8 mouse cellular contexts compared by ENCODE assay signal in genomic region chr2:23040001-23040646, GRCm38 (mm10). TPM values are rescaled to one million over a fixed set of nuclear protein-coding genes. Genes with fewer than 3 reads are reported as not detected.
A peak's percentile ranks its signal among the peaks of the same experiment; 100 is the strongest.
DNase-seq lines count a peak whose midpoint lies in the region; ATAC-seq and TF ChIP-seq lines count a peak whose summit lies in the region.

Gene Abi1, minus strand, starts transcription at chr2:23040241.

- no peaks in the 10 kb centered on the region for H3K27me3 ChIP-seq in kidney, embryonic 14.5 days (ENCODE audit: control insufficient read depth, insufficient read depth, low read length)
- no peaks in the 10 kb centered on the region for H3K27me3 ChIP-seq in limb, embryonic 15.5 days
- H3K27me3 ChIP-seq in stomach, embryonic 14.5 days (ENCODE audit: control insufficient read depth, insufficient read depth, low read length), result no peaks in the 10 kb centered on the region

- ATAC-seq in kidney, embryonic 14.5 days (ENCODE audit: low FRiP score, low TSS enrichment), result peak; percentile 98
- peak; percentile 97 for ATAC-seq in limb, embryonic 15.5 days (ENCODE audit: insufficient number of reproducible peaks, low FRiP score, low TSS enrichment, low read depth)
- ATAC-seq in stomach, embryonic 14.5 days (ENCODE audit: insufficient number of reproducible peaks, insufficient read depth, low FRiP score, low read depth), result peak; percentile 94

- peak; percentile 73 for TF ChIP-seq POLR2A in bone marrow macrophage, adult 2 months (IDR thresholded peaks at IDR 0.05; ENCODE audit: borderline replicate concordance, low read depth, low read length)
- peak; percentile 95 for TF ChIP-seq POLR2A in embryonic fibroblast, embryonic 13.5 days (IDR thresholded peaks at IDR 0.05; ENCODE audit: low read depth, low read length)

- peak; percentile 92 to 93 for DNase-seq in B cell, adult 2 months
- peak; percentile 95 for DNase-seq in heart, adult 9 months (ENCODE audit: low spot score in 2 of 2)
- peak; percentile 86 to 87 for DNase-seq in monocyte, adult 2 months (ENCODE audit: low read depth in 1 of 2, low spot score in 2 of 2)

- no peaks in the 10 kb centered on the region for H3K36me3 ChIP-seq in kidney, embryonic 14.5 days (ENCODE audit: control insufficient read depth, insufficient read depth, low read length)
- H3K36me3 ChIP-seq in limb, embryonic 15.5 days, result no peaks in the 10 kb centered on the region
- no peaks in the 10 kb centered on the region for H3K36me3 ChIP-seq in stomach, embryonic 14.5 days (ENCODE audit: control insufficient read depth, insufficient read depth, low read length)

- peak within 1 kb of the TSS; percentile 99 for H3K27ac ChIP-seq in bone marrow macrophage, adult 2 months (ENCODE audit: insufficient read depth, low read depth, low read length)
- H3K27ac ChIP-seq in embryonic fibroblast, embryonic 13.5 days (ENCODE audit: insufficient read depth, low read length), result peak within 1 kb of the TSS; percentile 92
- peak within 1 kb of the TSS; percentile 94 for H3K27ac ChIP-seq in kidney, embryonic 14.5 days (ENCODE audit: low read depth, low read length)
- peak within 1 kb of the TSS; percentile 97 for H3K27ac ChIP-seq in limb, embryonic 15.5 days
- H3K27ac ChIP-seq in stomach, embryonic 14.5 days (ENCODE audit: low read length), result peak within 1 kb of the TSS; percentile 98

- peak within 1 kb of the TSS; percentile 96 for H3K4me3 ChIP-seq in bone marrow macrophage, adult 2 months (ENCODE audit: insufficient read depth, low read length)
- peak within 1 kb of the TSS; percentile 79 for H3K4me3 ChIP-seq in embryonic fibroblast, embryonic 13.5 days (ENCODE audit: insufficient read depth, low read length)
- peak within 1 kb of the TSS; percentile 74 for H3K4me3 ChIP-seq in kidney, embryonic 14.5 days (ENCODE audit: low read length)
- H3K4me3 ChIP-seq in limb, embryonic 15.5 days, result peak within 1 kb of the TSS; percentile 99
- H3K4me3 ChIP-seq in stomach, embryonic 14.5 days (ENCODE audit: low read depth, low read length), result peak within 1 kb of the TSS; percentile 81

- H3K9ac ChIP-seq in kidney, embryonic 14.5 days (ENCODE audit: low read depth, low read length), result peak within 1 kb of the TSS; percentile 93
- peak within 1 kb of the TSS; percentile 88 for H3K9ac ChIP-seq in limb, embryonic 15.5 days
- peak within 1 kb of the TSS; percentile 92 for H3K9ac ChIP-seq in stomach, embryonic 14.5 days (replicated peaks; ENCODE audit: low read depth, low read length)

- WGBS in kidney, embryonic 14.5 days, result 2% methylated on average over 21 of the region's 24 CpGs
- WGBS in limb, embryonic 15.5 days, result 3% methylated on average over 23 of the region's 24 CpGs
- WGBS in stomach, embryonic 14.5 days, result 2% methylated on average over 23 of the region's 24 CpGs

- H3K9me3 ChIP-seq in kidney, embryonic 14.5 days (ENCODE audit: control insufficient read depth, low read length), result no peaks in the 10 kb centered on the region
- H3K9me3 ChIP-seq in limb, embryonic 15.5 days, result no peaks in the 10 kb centered on the region
- H3K9me3 ChIP-seq in stomach, embryonic 14.5 days (ENCODE audit: control insufficient read depth, low read depth, low read length), result no peaks in the 10 kb centered on the region

- peaks cover 28% of the 10 kb centered on the region for H3K4me1 ChIP-seq in bone marrow macrophage, adult 2 months (ENCODE audit: control insufficient read depth, insufficient read depth, low read length)
- H3K4me1 ChIP-seq in embryonic fibroblast, embryonic 13.5 days (ENCODE audit: control insufficient read depth, insufficient read depth, low read length), result peaks cover 7% of the 10 kb centered on the region
- H3K4me1 ChIP-seq in kidney, embryonic 14.5 days (ENCODE audit: control insufficient read depth, insufficient read depth, low read length), result peaks cover 7% of the 10 kb centered on the region; the same call in 1 of the 2 replicates
- H3K4me1 ChIP-seq in limb, embryonic 15.5 days, result peaks cover 5% of the 10 kb centered on the region; the same call in 1 of the 2 replicates
- 0 out of 2 replicates have a peak, but pooled peaks cover 9% of the 10 kb centered on the region for H3K4me1 ChIP-seq in stomach, embryonic 14.5 days (ENCODE audit: control insufficient read depth, insufficient read depth, low read length)

- no peak for TF ChIP-seq CTCF in bone marrow macrophage, adult 2 months (IDR thresholded peaks at IDR 0.05; ENCODE audit: low read depth, low read length)
- TF ChIP-seq CTCF in embryonic fibroblast, embryonic 13.5 days (IDR thresholded peaks at IDR 0.05; ENCODE audit: borderline replicate concordance, insufficient read depth, low read length), result no peak

- H3K4me2 ChIP-seq in kidney, embryonic 14.5 days (replicated peaks; ENCODE audit: low read depth, low read length), result peak within 1 kb of the TSS; percentile 61
- H3K4me2 ChIP-seq in limb, embryonic 15.5 days, result peak within 1 kb of the TSS; percentile 62
- peak within 1 kb of the TSS; percentile 49 for H3K4me2 ChIP-seq in stomach, embryonic 14.5 days (replicated peaks; ENCODE audit: low read depth, low read length)

RNA-seq across cellular contexts. Expression of gene Abi1, which starts in this region (rescaled TPM):
- 244 and 268 TPM in 2 replicates for polyA plus RNA-seq in bone marrow macrophage, adult 2 months (2012; ENCODE audit: insufficient read depth, insufficient read length, missing spikeins)
- polyA plus RNA-seq in embryonic fibroblast, embryonic 13.5 days (2011; ENCODE audit: insufficient read length, low read depth, missing spikeins), result 135 TPM in 2 replicates
- polyA plus RNA-seq in kidney, embryonic 14.5 days (2014; fragmentation: Nextera tagmentation; extraction: Ambion mirVana), result 39.2 and 49.1 TPM in 2 replicates
- polyA plus RNA-seq in limb, embryonic 15.5 days (2015; fragmentation: Nextera tagmentation; extraction: Ambion mirVana), result 52.0 and 57.0 TPM in 2 replicates
- polyA plus RNA-seq in stomach, embryonic 14.5 days (2014; fragmentation: Nextera tagmentation; extraction: Ambion mirVana), result 58.6 TPM in 2 replicates

Comparison
In these comparisons a context has a peak if more than half of its experiments do, and no peak if none do; other contexts are left out.
1. Peak in every context shown above with its lines: DNase-seq, ATAC-seq, H3K4me3 ChIP-seq and H3K27ac ChIP-seq.